Mouse (Mus musculus): ENCODE data around the gene Gpc5. TPM values are rescaled to one million over a fixed set of nuclear protein-coding genes. Genes with fewer than 3 reads are reported as not detected.

Gene Gpc5
- 0.06 TPM in 1 of 2 replicates, not detected in the other for polyA plus RNA-seq (2012; rRNA removed; ENCODE audit: low replicate concordance)

DNA sequence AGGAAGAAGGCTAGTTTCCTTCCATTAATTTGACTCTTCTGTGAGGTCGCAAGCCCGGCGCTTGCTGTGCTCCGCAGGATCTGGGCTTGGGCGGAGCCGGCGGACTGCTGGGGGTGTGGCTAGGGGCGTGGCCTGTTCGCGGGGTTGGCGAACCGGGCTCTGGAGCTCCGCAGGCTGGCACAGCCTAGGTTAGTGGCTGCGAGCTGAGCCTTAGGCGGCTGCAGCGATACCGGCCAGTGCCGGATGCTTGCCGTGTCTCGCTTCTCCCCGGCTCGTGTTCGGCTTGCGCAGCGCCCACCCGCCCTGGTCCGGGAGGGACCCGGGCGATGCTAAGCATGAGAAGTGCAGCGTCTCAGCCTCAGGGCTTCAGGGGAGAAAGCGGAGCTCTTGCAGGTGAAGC is at the start of gene Gpc5:
Gpc5 (plus strand) TSS at position 135 of the 400 bp plus-strand sequence.

